ENCODE assay signal across 10 mouse cellular contexts in genomic region chr5:121443548-121443947, GRCm38 (mm10). TPM values are rescaled to one million over a fixed set of nuclear protein-coding genes. Genes with fewer than 3 reads are reported as not detected.
DNase-seq lines count a peak whose midpoint lies in the region; ATAC-seq and TF ChIP-seq lines count a peak whose summit lies in the region.
"Had no signal": no experiment of that assay in that cellular context is flagged by ENCODE, and none has a peak within 500 bp of the region (broad histone marks: within the 10 kb centered on the region; RNA-seq: fewer than 3 reads in every experiment).

No protein-coding gene starts in this region.

- DNase-seq in gastrocnemius, adult 2 months: peak; percentile 22
- no peak for DNase-seq in gastrocnemius, adult 18-20 months (ENCODE audit: low spot score)
- peak; percentile 48 for DNase-seq in neural tube, embryonic 10.5 days (ENCODE audit: extremely low spot score, low spot score)
- peak; percentile 47 for DNase-seq in c-Kit-negative CD71-positive TER-119-positive erythroid progenitor cells, embryonic 14.5 days (ENCODE audit: low read depth, low spot score)
- peak; percentile 75 to 80 for DNase-seq in kidney, postnatal 4 days
- peak; percentile 63 for DNase-seq in stomach, postnatal 0 days (ENCODE audit: low spot score)

- H3K27me3 ChIP-seq in neural tube, embryonic 15.5 days (replicated peaks): no peaks in the 10 kb centered on the region
- no peaks in the 10 kb centered on the region for H3K27me3 ChIP-seq in stomach, postnatal 0 days (ENCODE audit: control insufficient read depth, insufficient read depth, low read length)
- no peaks in the 10 kb centered on the region for H3K27me3 ChIP-seq in intestine, embryonic 16.5 days (replicated peaks; ENCODE audit: control insufficient read depth, insufficient read depth, low read length)
- H3K27me3 ChIP-seq: neural tube, embryonic 13.5 days had no signal

- H3K27ac ChIP-seq in gastrocnemius, adult 2 months: no peak overlapping the region
- no peak overlapping the region for H3K27ac ChIP-seq in neural tube, embryonic 15.5 days (replicated peaks)
- no peak overlapping the region for H3K27ac ChIP-seq in stomach, postnatal 0 days (replicated peaks)
- no peak overlapping the region for H3K27ac ChIP-seq in intestine, embryonic 16.5 days (ENCODE audit: low read length)
- H3K27ac ChIP-seq: neural tube, embryonic 13.5 days had no signal

- no peak overlapping the region for H3K9ac ChIP-seq in neural tube, embryonic 15.5 days (replicated peaks)
- no peak overlapping the region for H3K9ac ChIP-seq in stomach, postnatal 0 days (ENCODE audit: low read length)
- H3K9ac ChIP-seq in intestine, embryonic 16.5 days (ENCODE audit: low read depth, low read length): no peak overlapping the region
- H3K9ac ChIP-seq: neural tube, embryonic 13.5 days had no signal

- no peak for TF ChIP-seq EP300 in stomach, postnatal 0 days (optimal IDR thresholded peaks at IDR 0.05)

- H3K4me3 ChIP-seq in gastrocnemius, adult 2 months: no peak overlapping the region
- no peak overlapping the region for H3K4me3 ChIP-seq in neural tube, embryonic 15.5 days (replicated peaks)
- no peak overlapping the region for H3K4me3 ChIP-seq in stomach, postnatal 0 days (ENCODE audit: low read depth, low read length)
- no peak overlapping the region for H3K4me3 ChIP-seq in intestine, embryonic 16.5 days (ENCODE audit: low read length)
- H3K4me3 ChIP-seq: neural tube, embryonic 13.5 days had no signal

- TF ChIP-seq CTCF in gastrocnemius, adult 2 months (IDR thresholded peaks at IDR 0.05): peak; percentile 48
- TF ChIP-seq CTCF in stomach, postnatal 0 days (IDR thresholded peaks at IDR 0.05; ENCODE audit: low read depth): peak; percentile 66

- 92% methylated on average over 3 of the region's 3 CpGs for WGBS in neural tube, embryonic 15.5 days
- 96% methylated on average over 3 of the region's 3 CpGs for WGBS in stomach, postnatal 0 days
- 93% methylated on average over 3 of the region's 3 CpGs for WGBS in intestine, embryonic 16.5 days

- no peaks in the 10 kb centered on the region for H3K4me1 ChIP-seq in neural tube, embryonic 15.5 days
- H3K4me1 ChIP-seq in stomach, postnatal 0 days (replicated peaks; ENCODE audit: control insufficient read depth, insufficient read depth): no peaks in the 10 kb centered on the region
- no peaks in the 10 kb centered on the region for H3K4me1 ChIP-seq in intestine, embryonic 16.5 days (ENCODE audit: control insufficient read depth, insufficient read depth, low read length)
- H3K4me1 ChIP-seq: neural tube, embryonic 13.5 days had no signal

- peaks cover 82% of the 10 kb centered on the region for H3K36me3 ChIP-seq in neural tube, embryonic 15.5 days
- H3K36me3 ChIP-seq in stomach, postnatal 0 days (ENCODE audit: control insufficient read depth, insufficient read depth, low read length): peaks cover 34% of the 10 kb centered on the region
- peaks cover 42% of the 10 kb centered on the region for H3K36me3 ChIP-seq in intestine, embryonic 16.5 days (ENCODE audit: control insufficient read depth, insufficient read depth, low read length)

- no peaks in the 10 kb centered on the region for H3K9me3 ChIP-seq in neural tube, embryonic 15.5 days (replicated peaks)
- H3K9me3 ChIP-seq in stomach, postnatal 0 days (ENCODE audit: control insufficient read depth, low read length): no peaks in the 10 kb centered on the region
- no peaks in the 10 kb centered on the region for H3K9me3 ChIP-seq in intestine, embryonic 16.5 days (ENCODE audit: control insufficient read depth, low read length)
- H3K9me3 ChIP-seq: neural tube, embryonic 13.5 days had no signal

- intact Hi-C loops in gastrocnemius, adult 2 months (cut with DNase I): loop anchor here (5.0 kb wide), 1 partner anchor 34 kb away; no protein-coding TSS in a partner anchor

- no peak overlapping the region for H3K4me2 ChIP-seq in neural tube, embryonic 15.5 days
- no peak overlapping the region for H3K4me2 ChIP-seq in stomach, postnatal 0 days (replicated peaks; ENCODE audit: low read depth)
- no peak overlapping the region for H3K4me2 ChIP-seq in intestine, embryonic 16.5 days (ENCODE audit: low read depth, low read length)
- H3K4me2 ChIP-seq: neural tube, embryonic 13.5 days had no signal

- no peak for ATAC-seq in neural tube, embryonic 15.5 days (ENCODE audit: low FRiP score)
- ATAC-seq in stomach, postnatal 0 days (ENCODE audit: low FRiP score, low TSS enrichment): no peak
- no peak for ATAC-seq in intestine, embryonic 16.5 days

RNA-seq across cellular contexts. Expression of gene Tmem116, which starts 8.1 kb away (rescaled TPM):
- 1 to 10 TPM; 7.0 to 8.3 TPM for total RNA-seq in gastrocnemius, adult 2 months (2021)
- total RNA-seq in gastrocnemius, adult 18-20 months (2021): 1 to 10 TPM; 7.4 to 7.5 TPM
- polyA plus RNA-seq in neural tube, embryonic 15.5 days (2015; fragmentation: Nextera tagmentation; extraction: Ambion mirVana): 1.8 TPM in 2 replicates
- polyA plus RNA-seq in stomach, postnatal 0 days (2015; fragmentation: Nextera tagmentation; extraction: Ambion mirVana): 4.5 and 4.8 TPM in 2 replicates
- polyA plus RNA-seq in intestine, embryonic 16.5 days (2015; fragmentation: Nextera tagmentation; extraction: Ambion mirVana): 4.2 and 4.4 TPM in 2 replicates

RNA-seq across cellular contexts. Expression of gene Erp29, which starts 8.8 kb away (rescaled TPM):
- total RNA-seq in gastrocnemius, adult 2 months (2021): 10 to 100 TPM; 32.2 to 39.4 TPM
- 10 to 100 TPM; 28.6 to 38.1 TPM for total RNA-seq in gastrocnemius, adult 18-20 months (2021)
- polyA plus RNA-seq in neural tube, embryonic 15.5 days (2015; fragmentation: Nextera tagmentation; extraction: Ambion mirVana): 183 and 192 TPM in 2 replicates
- polyA plus RNA-seq in stomach, postnatal 0 days (2015; fragmentation: Nextera tagmentation; extraction: Ambion mirVana): 142 and 143 TPM in 2 replicates
- 183 and 202 TPM in 2 replicates for polyA plus RNA-seq in intestine, embryonic 16.5 days (2015; fragmentation: Nextera tagmentation; extraction: Ambion mirVana)

RNA-seq across cellular contexts. Expression of gene Naa25, which starts 45.8 kb away (rescaled TPM):
- 10 to 100 TPM; 26.9 to 33.3 TPM for total RNA-seq in gastrocnemius, adult 2 months (2021)
- 10 to 100 TPM; 25.9 to 29.7 TPM for total RNA-seq in gastrocnemius, adult 18-20 months (2021)
- polyA plus RNA-seq in neural tube, embryonic 15.5 days (2015; fragmentation: Nextera tagmentation; extraction: Ambion mirVana): 56.6 and 59.4 TPM in 2 replicates
- 21.6 and 22.0 TPM in 2 replicates for polyA plus RNA-seq in stomach, postnatal 0 days (2015; fragmentation: Nextera tagmentation; extraction: Ambion mirVana)
- polyA plus RNA-seq in intestine, embryonic 16.5 days (2015; fragmentation: Nextera tagmentation; extraction: Ambion mirVana): 45.9 and 48.3 TPM in 2 replicates

RNA-seq across cellular contexts. Expression of gene Trafd1, which starts 58.1 kb away (rescaled TPM):
- 10 to 100 TPM; 36.8 to 37.0 TPM for total RNA-seq in gastrocnemius, adult 2 months (2021)
- total RNA-seq in gastrocnemius, adult 18-20 months (2021): 10 to 100 TPM; 45.9 to 48.0 TPM
- polyA plus RNA-seq in neural tube, embryonic 15.5 days (2015; fragmentation: Nextera tagmentation; extraction: Ambion mirVana): 115 and 117 TPM in 2 replicates
- polyA plus RNA-seq in stomach, postnatal 0 days (2015; fragmentation: Nextera tagmentation; extraction: Ambion mirVana): 57.2 and 61.2 TPM in 2 replicates
- 56.9 and 57.2 TPM in 2 replicates for polyA plus RNA-seq in intestine, embryonic 16.5 days (2015; fragmentation: Nextera tagmentation; extraction: Ambion mirVana)

RNA-seq across cellular contexts. Expression of gene Adam1b, which starts 59.7 kb away (rescaled TPM):
- total RNA-seq in gastrocnemius, adult 2 months (2021): not detected
- total RNA-seq in gastrocnemius, adult 18-20 months (2021): not detected
- polyA plus RNA-seq in neural tube, embryonic 15.5 days (2015; fragmentation: Nextera tagmentation; extraction: Ambion mirVana): 0.06 TPM in 1 of 2 replicates, not detected in the other
- polyA plus RNA-seq in stomach, postnatal 0 days (2015; fragmentation: Nextera tagmentation; extraction: Ambion mirVana): not detected in 2 replicates
- polyA plus RNA-seq in intestine, embryonic 16.5 days (2015; fragmentation: Nextera tagmentation; extraction: Ambion mirVana): not detected in 2 replicates
- polyA plus RNA-seq: large intestine, adult 2 months; neural tube, embryonic 13.5 days had no signal
